Mouse (Mus musculus): ENCODE measurements around the gene Gm648.
A peak's percentile ranks its signal among the peaks of the same experiment; 100 is the strongest.
"Not testable (repeated sequence)": the region's sequence is repeated elsewhere in the genome, so short reads cannot be mapped to it uniquely, and the experiment has no call there.

Gene Gm648

GRCm38 (mm10) chrX:56549506-56549905 is at the start of gene Gm648:
TSS of gene Gm648 (minus strand) at chrX:56549606.
- no peak for DNase-seq (ENCODE audit: low spot score in 2 of 2)

- DNase-seq (ENCODE audit: low spot score in 2 of 2) = peak; percentile 75 to 89
Observed at GRCm38 (mm10) chrX:56597887-56598640, 48.7 kb upstream of the Gm648 start, which contains the start of gene Mmgt1. TSS of gene Mmgt1 (minus strand) at chrX:56598069.

GRCm38 (mm10) chrX:56597219-56597886 is 47.9 kb upstream of the Gm648 start:
- no peak for DNase-seq (ENCODE audit: low spot score in 2 of 2)

DNA sequence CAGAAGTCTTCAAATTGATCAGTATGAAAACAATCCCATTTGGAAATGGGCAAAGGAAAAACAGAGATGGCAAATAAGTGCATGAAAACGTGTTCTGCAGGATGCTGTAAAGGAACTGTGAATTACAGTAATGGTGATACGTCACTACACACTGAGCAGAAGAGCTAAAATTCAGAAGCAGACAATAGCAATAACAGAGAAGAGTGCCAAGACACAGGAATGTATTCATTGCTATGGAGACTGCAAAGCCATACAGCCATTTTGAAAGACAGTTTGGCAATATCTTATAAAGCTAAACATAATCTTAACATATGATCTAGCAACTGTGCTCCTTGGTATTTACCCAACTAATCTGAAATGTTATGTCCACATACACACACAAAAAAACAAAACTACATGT is 28.8 kb upstream of the Gm648 start:
- DNase-seq (ENCODE audit: low spot score in 2 of 2) = no peak

DNA sequence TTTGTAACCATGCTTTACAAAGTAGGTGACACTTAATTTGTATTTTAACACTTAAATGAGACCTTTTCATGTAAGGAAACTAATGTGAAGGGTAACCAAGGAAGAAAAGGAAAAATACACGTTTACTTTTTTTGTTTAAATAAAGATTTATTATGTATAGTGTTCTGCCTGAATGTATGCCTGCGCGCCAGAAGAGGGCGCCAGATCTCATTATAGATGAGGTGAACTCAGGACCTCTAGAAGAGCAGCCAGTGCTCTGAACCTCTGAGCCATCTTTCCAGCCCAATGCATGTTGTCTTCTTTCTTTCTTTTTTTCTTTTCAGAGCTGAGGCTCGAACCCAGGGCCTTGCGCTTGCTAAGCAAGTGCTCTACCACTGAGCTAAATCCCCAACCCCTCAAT is 23.1 kb upstream of the Gm648 start:
- DNase-seq (ENCODE audit: low spot score in 2 of 2) = no peak

- DNase-seq (ENCODE audit: low spot score in 2 of 2) = no peak
Observed at GRCm38 (mm10) chrX:56553584-56553983, 4.2 kb upstream of the Gm648 start.

GRCm38 (mm10) chrX:56537162-56537561 is 12.2 kb downstream of the Gm648 start:
- peak in 1 of 2 experiments; percentile 1 for DNase-seq (ENCODE audit: low spot score in 2 of 2)

- peak; percentile 8 to 54 for DNase-seq (ENCODE audit: low spot score in 2 of 2)
Observed at GRCm38 (mm10) chrX:56531266-56531665, 18.1 kb downstream of the Gm648 start.

DNA sequence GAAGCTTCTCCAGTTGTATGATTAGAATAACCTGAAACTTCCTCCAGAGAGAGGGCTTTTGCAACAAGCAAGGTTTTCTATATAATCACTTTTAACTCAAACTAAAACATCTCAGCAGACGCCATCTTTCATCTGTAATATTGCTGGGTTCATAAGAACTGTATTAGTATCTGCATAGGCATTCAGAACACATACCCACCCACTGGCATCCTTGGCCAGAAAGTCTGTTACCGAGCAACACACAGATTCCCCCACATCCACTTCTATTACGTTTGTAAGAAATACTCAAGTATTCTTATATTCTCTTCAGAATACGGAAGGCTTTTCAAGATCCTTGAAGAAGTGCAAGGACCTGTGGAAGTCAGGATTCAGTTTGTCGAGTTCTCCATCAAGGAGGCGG is 25.0 kb downstream of the Gm648 start, which contains the start of gene Gm10477:
Gene Gm10477 (plus strand): TSS at position 301 of the 400 bp plus-strand sequence.
- not testable (repeated sequence) for DNase-seq (ENCODE audit: low spot score in 2 of 2)

DNA sequence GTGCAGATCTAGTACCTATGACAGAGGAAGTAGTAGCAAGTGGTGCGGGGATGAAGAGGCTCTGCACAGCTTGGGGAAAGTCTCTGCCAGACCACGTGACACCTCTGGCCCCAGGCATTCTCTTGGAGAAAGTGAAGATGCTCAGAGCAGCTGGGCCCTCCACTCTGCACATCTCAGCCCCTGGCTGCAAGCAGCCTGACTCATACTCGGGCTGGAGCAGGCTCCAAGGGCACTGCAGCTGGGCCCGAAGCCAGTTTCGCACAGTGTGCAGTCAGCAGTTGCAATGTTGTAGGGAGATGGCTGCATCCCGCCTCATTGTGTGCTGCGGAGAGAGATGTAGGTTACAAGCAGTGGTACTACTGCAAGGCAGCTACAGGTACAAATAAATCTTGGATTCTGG is 52.2 kb downstream of the Gm648 start:
- no peak for DNase-seq (ENCODE audit: low spot score in 2 of 2)
